Mouse (Mus musculus): ENCODE data around the gene Mctp1.

Mctp1 gene

DNA sequence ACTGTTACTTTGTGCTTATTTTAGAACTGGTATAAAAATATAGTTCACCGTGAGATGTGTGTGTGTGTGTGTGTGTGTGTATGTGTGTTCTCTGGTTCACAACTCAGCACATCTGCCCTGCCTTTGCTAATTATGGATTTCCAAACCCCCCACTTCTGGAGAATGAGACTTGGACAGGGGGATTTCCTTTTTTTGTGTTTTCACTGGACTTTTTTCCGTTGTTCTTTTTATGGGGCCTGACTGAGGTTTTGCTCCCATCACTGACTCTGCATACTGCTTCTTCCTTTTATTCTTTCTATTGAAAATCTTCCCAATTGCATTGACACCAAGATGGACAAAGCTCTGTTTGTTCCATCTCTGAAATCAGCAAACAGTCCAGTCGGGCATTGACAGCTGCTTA is 438.7 kb downstream of the Mctp1 start:
- no peak for DNase-seq (ENCODE audit: low read depth in 1 of 2, low spot score in 2 of 2)

DNA sequence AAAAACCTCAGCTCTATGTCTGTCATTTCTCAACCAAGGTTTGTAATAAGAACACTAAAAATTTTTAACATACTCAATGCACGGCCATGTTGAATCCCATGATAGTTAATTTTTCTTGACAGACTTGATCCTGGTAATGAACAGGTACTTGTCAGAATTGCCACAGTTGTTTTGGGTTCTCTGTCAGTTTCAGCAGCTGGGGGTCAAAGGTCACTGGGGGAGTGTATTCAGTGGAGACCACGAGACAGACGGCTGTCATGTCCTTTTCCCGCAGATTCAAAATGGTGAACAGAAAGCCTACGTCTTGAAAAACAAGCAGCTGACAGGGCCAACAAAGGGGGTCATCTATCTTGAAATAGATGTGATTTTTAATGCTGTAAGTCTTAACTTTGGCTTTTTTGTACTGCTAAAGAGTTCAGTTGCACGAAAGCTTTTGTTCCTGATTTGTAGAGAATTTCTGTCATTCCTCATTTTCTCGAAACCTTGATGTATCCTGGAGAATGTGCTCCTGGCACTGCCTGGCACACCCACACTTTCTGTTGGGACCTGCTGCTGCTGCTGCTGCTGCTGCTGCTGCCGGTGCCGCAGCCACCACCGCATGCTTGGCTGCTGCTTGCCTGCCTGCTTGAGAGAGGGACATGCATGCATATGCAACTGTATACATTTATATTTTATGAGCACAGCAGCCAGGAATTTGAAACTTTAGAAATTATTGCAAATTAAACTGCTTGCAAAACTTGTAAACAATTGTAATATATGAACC is 440.8 kb downstream of the Mctp1 start:
- DNase-seq (ENCODE audit: low read depth in 1 of 2, low spot score in 2 of 2), result no peak

DNA sequence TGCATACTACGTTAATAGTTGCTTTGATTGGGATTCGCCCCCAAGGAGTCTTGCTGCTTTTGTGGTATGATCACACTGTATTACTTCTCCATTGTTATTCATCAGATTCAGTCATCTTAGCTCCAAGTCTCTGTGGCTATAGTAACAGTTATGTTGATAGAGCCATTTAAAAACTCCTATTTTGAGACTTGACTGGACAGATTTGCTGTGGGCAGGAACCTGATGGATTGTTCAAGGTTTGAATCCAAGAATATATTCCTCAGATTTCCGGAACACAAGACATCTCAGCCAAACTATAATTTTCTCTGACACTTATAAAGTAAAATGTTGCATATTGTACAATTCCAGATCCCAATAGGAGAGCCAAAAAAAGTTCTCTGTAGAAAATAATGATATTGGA is 443.4 kb downstream of the Mctp1 start:
- no peak for DNase-seq (ENCODE audit: low read depth in 1 of 2, low spot score in 2 of 2)

DNA sequence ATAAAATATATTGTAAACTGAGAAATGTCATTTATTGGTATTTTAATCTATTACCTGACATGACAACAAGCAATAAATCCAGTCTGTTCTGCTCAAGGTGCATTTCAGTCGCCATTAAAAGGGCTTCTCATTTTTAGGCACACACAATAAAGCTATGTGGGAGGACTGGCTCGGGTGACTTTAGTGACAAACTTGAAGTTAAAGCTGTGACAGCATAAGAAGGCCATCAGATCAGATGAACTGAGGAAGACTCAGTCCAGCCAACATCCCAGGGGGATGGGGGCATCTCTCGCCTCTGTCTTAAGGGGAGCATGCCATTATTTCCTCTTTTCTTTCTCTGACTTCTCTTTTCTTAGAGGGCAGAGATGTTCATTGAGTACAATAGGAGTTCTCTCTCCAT is 453.7 kb downstream of the Mctp1 start:
- DNase-seq (ENCODE audit: low read depth in 1 of 2, low spot score in 2 of 2), result no peak

DNA sequence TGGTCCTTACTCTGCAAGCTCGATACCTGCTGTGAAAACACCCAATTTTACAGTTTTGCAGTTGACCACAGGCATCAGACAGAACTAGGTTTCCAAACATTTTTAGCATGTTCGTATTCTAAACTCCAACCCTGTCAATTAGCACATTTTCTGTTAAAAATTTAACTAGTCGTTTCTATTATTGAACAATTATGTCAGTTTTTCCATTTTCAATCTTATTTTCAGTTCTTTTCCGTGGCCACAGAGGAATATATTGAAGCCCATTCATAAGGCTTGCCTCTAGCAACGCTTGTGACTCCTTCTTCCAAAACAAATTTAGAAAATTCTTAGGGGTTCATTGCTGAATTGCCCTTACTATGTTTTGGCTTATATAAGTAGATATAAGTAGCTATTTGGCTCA is 456.4 kb downstream of the Mctp1 start:
- no peak for DNase-seq (ENCODE audit: low read depth in 1 of 2, low spot score in 2 of 2)

DNA sequence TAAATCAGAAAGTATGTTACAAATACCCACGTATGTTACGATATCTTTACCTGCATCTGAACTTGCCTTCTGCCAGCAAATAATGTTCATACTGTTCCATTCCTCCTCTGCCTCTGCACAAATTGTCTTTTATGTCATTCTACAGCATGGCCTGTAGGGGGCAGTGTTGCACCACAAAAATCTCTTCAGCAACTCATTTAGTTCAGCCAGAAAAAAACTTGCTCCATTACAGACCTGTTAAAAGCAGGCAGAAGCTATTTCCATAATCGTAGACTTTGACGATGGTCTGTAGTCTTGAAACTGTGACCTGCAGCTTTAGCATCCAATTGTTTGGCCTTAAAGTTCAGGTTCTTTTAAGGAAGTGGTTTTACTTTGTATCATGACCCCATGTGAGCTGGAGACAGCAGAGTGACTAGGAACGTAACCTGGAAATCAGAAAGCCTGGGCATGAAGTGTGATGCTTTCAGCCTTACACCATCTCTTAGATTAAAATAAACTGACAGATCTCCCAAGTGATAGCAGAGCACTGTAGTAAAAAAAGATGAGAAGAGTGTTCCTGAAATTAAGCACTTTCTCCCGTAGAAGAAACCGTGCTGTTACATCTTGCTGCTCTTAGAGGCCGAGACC is 460.4 kb downstream of the Mctp1 start:
- no peak for DNase-seq (ENCODE audit: low read depth in 1 of 2, low spot score in 2 of 2)

DNA sequence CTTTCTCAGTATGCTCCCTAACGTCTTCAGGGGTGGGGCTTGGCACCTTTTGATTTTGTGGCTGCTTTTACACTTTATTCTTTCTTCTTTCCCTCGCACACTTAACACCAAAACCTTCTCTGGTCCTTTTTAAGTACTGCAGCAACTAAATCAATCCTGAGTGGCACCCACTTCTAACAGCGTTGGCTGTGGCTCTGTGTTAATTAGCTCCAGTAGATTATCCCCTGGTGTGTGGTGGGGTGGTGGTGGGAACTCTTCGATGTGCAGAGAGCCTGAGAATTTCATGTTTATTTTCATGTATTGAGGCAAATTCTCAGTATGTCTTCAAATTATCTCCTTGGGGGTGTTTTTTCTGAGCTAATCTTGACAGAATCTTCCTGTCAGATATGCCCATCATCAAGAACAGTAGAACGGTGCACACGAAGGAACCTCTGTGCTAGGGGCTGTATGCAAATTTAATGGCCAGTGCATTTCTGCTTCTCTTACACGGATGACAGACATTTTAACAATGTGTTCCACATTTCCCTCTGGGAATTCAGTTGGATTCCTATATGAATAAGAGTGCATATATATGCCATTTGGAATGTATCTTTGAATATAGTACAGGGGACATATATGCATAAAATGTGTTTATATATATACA is 466.2 kb downstream of the Mctp1 start:
- no peak for DNase-seq (ENCODE audit: low read depth in 1 of 2, low spot score in 2 of 2)

DNA sequence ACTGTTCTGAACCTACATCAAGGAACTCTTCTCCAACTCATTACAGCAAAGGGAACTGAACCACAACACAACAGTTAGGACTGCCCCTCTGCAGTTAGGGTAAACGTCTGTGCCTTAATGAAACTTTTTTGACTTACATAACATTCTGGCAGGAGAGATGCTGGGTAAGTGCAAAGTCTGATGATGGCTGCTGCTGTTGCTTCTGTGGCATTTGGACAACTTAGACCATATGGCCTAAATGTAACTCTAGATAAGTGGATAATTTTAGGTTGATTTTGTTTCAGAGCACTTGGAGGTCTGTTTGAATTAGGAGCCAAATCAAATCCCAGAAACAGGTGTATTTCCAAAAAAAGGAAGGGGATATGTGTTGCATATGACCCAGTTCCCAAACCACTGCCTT is 470.0 kb downstream of the Mctp1 start:
- DNase-seq (ENCODE audit: low read depth in 1 of 2, low spot score in 2 of 2), result no peak

DNA sequence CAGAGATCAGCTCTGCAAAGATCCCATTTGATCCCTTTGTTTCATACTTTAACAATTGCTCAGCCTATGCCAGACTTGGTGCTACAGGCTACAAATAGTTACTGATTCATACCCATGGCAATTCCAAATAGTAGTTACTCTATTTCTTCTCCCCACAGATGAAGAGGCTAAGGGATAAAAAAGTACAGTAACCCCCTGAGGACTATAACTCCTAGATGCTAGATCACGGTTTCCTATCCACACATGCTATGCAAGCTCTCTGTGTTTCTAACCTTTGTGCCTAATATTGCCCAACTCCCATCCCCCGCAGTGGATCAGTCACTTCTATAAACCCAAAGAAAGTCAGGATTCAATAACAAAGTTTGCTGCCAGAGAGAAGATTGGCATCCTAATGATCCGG is 470.7 kb downstream of the Mctp1 start:
- no peak for DNase-seq (ENCODE audit: low read depth in 1 of 2, low spot score in 2 of 2)

DNA sequence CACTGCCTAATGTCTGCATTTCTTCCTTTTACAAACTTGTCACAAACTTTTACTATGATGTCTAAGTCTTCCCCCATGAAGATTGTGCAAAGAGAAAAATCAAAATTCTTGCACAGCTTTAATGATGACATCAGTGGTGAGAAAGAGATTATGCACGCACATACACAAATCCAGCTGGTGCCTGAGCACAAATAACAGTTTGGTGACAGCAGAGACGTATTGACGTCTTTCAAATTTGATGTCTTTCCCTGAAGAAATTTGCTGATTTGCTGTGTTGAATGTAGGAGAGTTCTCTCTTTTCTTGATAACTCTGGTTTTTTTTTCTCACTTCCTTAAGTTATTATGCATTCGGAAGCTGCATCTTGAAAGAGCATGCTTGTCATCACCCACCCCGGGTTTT is 472.7 kb downstream of the Mctp1 start:
- no peak for DNase-seq (ENCODE audit: low read depth in 1 of 2, low spot score in 2 of 2)

DNA sequence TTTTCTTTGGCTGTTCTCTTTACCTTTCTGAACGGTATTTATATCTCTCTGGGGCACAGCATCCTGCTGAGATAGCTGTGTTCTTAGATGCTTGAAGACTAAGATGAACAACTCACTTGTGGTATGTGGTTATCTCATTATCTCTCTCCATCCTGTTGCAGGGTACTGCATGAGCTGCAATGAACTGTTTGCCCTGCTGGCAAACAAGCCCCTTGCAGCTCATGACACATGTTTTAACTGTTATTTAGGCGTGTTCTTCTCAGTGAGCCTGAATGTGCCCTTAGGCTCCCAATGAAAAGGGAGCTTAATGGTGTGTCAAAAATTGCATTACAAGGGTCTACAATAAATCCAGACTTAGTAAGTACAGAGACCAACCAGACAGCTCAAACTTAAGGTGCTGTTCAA is 473.7 kb downstream of the Mctp1 start:
- DNase-seq (ENCODE audit: low read depth in 1 of 2, low spot score in 2 of 2), result no peak

DNA sequence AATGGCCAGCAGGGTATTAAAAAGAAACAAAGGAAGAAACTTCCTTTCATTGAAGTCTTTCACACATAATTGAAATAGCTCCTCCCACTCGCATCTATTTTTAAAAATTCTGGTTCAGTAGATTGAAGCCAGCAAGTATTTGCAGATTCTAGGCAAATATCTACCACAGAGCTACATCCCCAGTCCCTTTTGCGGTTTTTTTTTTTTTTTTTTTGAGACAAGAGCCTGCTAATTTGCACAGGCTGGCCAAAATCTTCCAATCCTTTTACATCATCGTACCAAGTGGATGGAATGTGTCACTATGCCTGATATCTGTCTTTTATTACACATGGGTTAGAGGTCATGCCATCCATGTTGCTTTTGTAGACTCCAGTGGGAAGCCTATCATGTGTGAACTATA is 486.0 kb downstream of the Mctp1 start:
- DNase-seq (ENCODE audit: low read depth in 1 of 2, low spot score in 2 of 2), result no peak

DNA sequence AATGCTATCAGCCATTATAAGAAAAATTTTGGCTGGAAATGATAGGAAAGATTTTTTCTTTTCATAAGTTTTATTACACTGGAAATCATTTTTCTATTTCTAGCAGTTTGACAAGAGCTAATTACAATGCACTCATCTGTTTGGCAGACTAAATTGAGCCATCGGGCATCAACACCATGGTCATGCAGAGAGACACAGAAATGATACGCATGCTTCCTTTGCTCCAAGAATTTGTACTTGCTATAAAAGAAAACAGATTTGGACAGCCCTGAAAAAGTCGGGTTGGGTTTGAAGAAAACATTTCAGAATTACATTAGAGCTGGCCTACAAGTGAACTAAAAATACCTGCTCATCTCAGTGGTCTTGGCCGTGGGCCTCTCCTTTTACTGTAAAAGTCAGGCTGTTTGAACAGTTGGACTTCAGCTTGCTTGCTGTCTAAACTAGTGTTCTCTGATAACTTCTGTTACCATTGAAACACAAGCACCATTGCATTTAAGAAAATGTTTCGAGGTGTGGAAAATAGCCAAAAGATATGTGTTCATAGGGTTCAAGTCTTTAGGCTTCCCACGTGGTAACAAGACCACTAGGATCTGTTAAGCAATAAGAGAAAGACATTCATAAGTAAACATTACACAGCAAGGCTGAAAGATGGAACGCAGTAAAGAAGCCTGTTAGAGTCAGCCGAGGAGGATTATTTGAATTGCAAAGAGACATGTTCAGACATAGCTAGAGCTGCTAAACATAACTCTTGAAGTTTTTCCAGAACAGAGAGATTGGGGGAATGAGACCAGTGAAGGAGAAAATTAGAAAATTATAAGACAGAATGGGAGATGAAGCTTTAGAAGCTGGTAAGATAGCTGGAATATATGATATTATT is 493.8 kb downstream of the Mctp1 start:
- no peak for DNase-seq (ENCODE audit: low read depth in 1 of 2, low spot score in 2 of 2)

DNA sequence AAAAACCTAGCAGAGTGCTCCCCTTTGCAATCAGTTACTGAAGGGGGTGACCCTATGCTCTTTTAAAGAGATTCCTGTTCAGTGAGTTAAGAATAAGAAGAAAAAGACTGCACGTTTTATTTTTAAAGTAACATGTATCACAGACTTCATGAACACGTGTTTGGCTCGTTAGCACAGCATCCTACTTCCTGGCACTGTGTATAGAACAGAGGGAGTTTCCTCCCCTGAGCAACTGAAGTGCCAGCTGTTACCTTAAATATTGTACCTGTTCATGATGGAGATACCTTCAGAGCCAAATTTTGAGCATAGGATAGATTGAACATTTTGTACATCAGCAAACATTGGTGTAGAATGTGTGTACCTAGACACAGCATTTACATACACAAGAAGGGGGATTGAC is 494.7 kb downstream of the Mctp1 start:
- DNase-seq (ENCODE audit: low read depth in 1 of 2, low spot score in 2 of 2), result no peak

DNA sequence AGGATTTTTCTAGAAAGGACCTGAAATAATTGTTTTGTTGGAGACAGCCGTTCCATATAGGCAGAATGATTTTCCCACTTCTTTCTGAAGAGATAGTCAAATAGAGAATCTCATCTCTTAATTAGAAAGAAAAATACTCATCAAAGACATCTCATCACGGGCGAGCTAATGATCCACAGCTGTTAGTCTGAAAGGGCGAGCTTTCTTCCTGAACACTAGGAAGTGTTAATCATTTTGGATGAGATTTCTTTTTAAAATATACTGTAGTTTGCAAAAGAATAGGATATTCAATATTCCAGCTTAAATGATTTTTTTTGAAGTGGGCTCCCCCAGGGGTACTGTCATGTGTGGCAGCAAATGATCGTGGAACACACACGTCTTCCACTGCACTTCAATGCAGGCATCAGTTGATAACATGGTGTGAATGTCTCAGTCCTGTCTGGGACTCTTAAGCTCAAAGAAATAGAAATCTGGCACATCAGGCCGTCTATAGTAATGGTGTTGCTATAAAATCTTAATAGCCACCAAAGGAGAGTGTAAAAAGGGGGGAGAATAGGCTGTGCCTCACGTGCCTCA is 500.3 kb downstream of the Mctp1 start:
- DNase-seq (ENCODE audit: low read depth in 1 of 2, low spot score in 2 of 2), result no peak

DNA sequence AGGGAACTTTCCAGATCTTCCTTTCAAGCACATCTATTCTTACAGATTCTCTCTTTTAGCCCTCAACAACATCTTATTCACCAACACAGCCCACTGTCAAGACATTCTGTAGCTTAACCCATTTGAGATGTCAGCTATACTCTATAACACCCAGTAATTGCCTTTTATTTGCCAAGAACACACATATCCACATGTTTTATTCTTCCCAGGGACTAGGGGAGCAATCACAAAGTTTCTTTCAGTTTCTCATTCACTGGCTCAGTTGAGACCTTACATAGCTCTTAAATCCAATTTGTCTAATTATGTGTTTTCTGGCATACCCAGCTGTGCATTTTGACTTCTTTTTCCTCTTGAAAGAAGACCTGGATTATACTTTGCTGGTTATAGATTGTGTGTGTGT is 508.7 kb downstream of the Mctp1 start:
- no peak for DNase-seq (ENCODE audit: low read depth in 1 of 2, low spot score in 2 of 2)

DNA sequence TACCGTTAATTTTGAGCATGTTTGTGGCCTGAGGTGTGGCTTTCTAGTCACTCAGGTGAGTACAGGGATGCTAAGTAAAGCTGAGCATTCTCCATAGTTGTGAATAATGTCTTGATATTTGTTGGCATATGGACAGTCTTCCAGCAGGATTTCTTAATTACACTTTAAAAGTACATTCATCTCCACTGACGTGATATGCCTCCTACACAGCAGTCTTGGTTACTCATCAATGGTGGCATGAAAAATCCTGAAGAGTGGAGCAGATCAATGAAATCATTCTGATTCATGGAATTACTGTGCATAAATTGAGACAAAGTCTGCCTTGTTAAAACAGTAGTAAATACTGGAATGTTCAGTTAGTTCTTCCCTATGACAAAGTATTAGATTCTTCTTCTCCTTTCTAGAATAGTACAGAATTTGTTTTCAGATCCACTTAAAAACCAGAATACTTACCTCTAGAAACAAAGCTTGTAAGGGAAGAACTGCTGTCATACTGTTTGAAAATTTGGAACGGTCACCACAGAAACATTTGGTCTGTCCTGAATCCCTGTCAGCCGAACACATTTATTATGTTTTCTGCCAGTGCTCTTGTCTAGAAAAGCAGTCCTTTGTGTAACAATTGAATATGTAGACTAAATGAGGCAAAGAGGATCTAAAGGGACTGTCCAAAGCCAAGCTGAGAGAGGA is 511.6 kb downstream of the Mctp1 start:
- DNase-seq (ENCODE audit: low read depth in 1 of 2, low spot score in 2 of 2), result no peak

DNA sequence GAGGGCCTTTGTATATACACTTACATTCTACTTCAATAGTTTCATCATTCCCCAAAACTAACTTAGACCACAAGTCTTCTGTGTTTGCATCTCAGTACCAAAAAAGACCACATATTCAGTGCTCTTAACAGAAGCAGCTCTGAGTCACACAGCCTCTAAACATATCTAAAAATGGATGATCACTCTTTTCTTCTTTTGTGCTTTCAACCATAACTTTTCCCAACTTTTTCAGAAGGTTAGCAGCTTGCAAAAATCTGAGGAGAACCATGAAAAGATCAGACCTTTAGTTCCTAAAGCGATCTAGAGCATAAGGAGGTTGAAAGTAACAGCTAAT is 512.1 kb downstream of the Mctp1 start:
- DNase-seq (ENCODE audit: low read depth in 1 of 2, low spot score in 2 of 2), result no peak

DNA sequence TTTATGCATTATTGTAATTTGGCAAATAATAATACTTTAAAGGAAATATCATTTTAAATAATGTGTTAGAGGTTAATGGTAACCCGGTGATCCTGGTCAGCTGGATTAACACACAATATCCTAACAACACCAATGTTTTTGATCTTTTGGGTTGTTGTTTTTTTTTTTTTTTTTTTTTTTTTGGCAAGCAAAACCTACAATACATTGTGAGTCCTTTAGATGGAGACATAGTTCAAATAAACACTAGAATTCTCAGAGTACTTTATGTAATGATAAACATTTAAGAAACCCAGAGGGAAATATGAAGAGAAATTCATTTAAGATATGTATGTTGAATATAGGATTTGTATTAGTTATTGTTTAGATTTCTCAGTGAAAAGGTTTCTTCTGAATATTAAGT is 534.0 kb downstream of the Mctp1 start:
- no peak for DNase-seq (ENCODE audit: low read depth in 1 of 2, low spot score in 2 of 2)

DNA sequence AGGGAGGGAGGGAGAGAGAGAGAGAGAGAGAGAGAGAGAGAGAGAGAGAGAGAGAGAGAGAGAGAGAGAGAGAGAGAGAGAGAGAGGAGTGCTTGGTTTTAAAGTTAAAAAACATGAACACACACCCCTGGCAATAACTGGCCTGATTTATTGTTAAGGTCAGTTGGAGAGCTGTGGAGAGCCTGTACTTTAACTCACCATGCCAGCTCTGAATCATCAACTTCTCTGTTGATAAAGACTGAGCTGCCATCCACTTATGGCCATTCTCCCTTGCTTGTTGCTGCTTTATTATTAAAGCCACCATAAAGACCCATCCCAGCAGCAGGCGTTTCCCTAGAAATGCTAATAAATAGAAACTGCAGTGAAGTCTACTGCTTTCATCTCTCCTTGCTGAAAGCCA is 542.5 kb downstream of the Mctp1 start:
- no peak for DNase-seq (ENCODE audit: low read depth in 1 of 2, low spot score in 2 of 2)

DNA sequence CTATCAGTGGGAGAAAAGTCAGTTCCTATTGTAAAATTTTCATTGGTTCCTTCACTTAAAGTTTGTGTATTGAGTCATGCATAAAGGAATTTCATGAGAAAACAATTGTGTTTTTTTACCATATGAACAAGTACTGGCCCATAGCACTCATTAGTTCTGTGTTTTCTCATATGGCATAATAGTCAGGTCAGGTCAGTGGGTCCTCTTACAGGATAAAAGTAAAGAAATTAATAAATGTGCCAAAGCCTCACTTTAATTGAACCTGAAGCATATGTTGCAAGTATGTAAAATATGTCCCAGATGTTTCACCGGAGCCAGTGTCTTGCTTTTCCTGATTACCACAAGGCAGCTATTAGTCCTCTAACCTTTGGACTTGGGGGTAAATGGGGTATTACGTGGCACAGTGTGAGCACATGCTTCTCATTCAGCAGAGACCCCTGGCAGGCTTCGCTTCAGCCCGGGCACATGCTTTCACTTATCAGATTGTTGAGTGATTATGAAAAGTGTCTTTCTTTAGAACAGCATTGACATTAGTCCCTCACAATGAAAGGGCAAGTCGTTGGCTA is 543.6 kb downstream of the Mctp1 start:
- DNase-seq (ENCODE audit: low read depth in 1 of 2, low spot score in 2 of 2), result no peak

Data from monocyte, adult 2 months (primary cell).